In the genomic region with DNA sequence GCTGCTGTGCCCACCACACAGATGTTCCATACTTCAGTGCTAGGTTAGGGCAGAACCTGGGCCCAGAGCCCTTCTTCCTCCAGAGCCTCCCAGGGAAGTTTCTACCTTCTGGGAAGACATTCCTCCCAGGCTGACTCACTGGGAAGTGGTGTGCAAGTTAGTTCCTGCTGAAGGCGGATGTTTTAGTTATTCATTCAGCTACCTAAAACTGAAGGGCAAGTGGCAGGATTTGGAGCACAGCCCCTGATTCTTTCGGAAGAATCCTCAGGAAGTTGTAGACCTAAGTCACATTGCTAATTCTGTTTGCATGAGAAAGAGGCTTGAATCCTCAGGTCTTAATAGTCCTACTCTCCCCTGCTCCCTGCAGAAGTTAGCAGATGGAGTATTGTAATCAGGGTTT, we compare ENCODE assay signal across 17 mouse cellular contexts. TPM values are rescaled to one million over a fixed set of nuclear protein-coding genes. Genes with fewer than 3 reads are reported as not detected.
DNase-seq lines count a peak whose midpoint lies in the region; ATAC-seq and TF ChIP-seq lines count a peak whose summit lies in the region.
"Had no signal": no experiment of that assay in that cellular context is flagged by ENCODE, and none has a peak within 500 bp of the region (broad histone marks: within the 10 kb centered on the region; RNA-seq: fewer than 3 reads in every experiment).

No protein-coding gene starts in this region.

- no peak for TF ChIP-seq EP300 in stomach, postnatal 0 days (optimal IDR thresholded peaks at IDR 0.05)

- TF ChIP-seq CTCF in bone marrow macrophage, adult 2 months (IDR thresholded peaks at IDR 0.05; ENCODE audit: low read depth, low read length), result no peak
- no peak for TF ChIP-seq CTCF in stomach, postnatal 0 days (IDR thresholded peaks at IDR 0.05; ENCODE audit: low read depth)

- no peak overlapping the region for H3K4me2 ChIP-seq in heart, embryonic 16.5 days (ENCODE audit: low read depth, low read length)
- H3K4me2 ChIP-seq in lung, embryonic 15.5 days, result no peak overlapping the region
- no peak overlapping the region for H3K4me2 ChIP-seq in stomach, postnatal 0 days (replicated peaks; ENCODE audit: low read depth)
- H3K4me2 ChIP-seq: forebrain, embryonic 13.5 days; limb, embryonic 13.5 days had no signal

- H3K4me3 ChIP-seq in heart, embryonic 16.5 days (ENCODE audit: low read length), result no peak overlapping the region
- H3K4me3 ChIP-seq in lung, embryonic 15.5 days, result no peak overlapping the region
- H3K4me3 ChIP-seq in bone marrow macrophage, adult 2 months (ENCODE audit: insufficient read depth, low read length), result no peak overlapping the region
- no peak overlapping the region for H3K4me3 ChIP-seq in stomach, postnatal 0 days (ENCODE audit: low read depth, low read length)
- H3K4me3 ChIP-seq: forebrain, embryonic 13.5 days; limb, embryonic 13.5 days; megakaryocyte, embryonic 14.5 days had no signal

- peaks cover 49% of the 10 kb centered on the region for H3K4me1 ChIP-seq in heart, embryonic 16.5 days (ENCODE audit: control insufficient read depth, insufficient read depth, low read length)
- peaks cover 19% of the 10 kb centered on the region; the same call in 1 of the 2 replicates for H3K4me1 ChIP-seq in lung, embryonic 15.5 days
- H3K4me1 ChIP-seq in bone marrow macrophage, adult 2 months (ENCODE audit: control insufficient read depth, insufficient read depth, low read length), result peaks cover 37% of the 10 kb centered on the region
- 0 out of 2 replicates have a peak, but pooled peaks cover 2% of the 10 kb centered on the region for H3K4me1 ChIP-seq in stomach, postnatal 0 days (replicated peaks; ENCODE audit: control insufficient read depth, insufficient read depth)
- H3K4me1 ChIP-seq: forebrain, embryonic 13.5 days; limb, embryonic 13.5 days had no signal

- no peak for TF ChIP-seq POLR2A in bone marrow macrophage, adult 2 months (IDR thresholded peaks at IDR 0.05; ENCODE audit: borderline replicate concordance, low read depth, low read length)

- H3K27me3 ChIP-seq in heart, embryonic 16.5 days (ENCODE audit: control insufficient read depth, insufficient read depth, low read length), result no peaks in the 10 kb centered on the region
- no peaks in the 10 kb centered on the region for H3K27me3 ChIP-seq in lung, embryonic 15.5 days
- no peaks in the 10 kb centered on the region for H3K27me3 ChIP-seq in stomach, postnatal 0 days (ENCODE audit: control insufficient read depth, insufficient read depth, low read length)
- H3K27me3 ChIP-seq: forebrain, embryonic 13.5 days; limb, embryonic 13.5 days; megakaryocyte, embryonic 14.5 days had no signal

- no peak for ATAC-seq in heart, embryonic 16.5 days (replicated peaks; ENCODE audit: extremely low read depth, insufficient read depth, low FRiP score)
- ATAC-seq in lung, embryonic 15.5 days (ENCODE audit: borderline replicate concordance, extremely low read depth, low FRiP score, low TSS enrichment), result no peak
- ATAC-seq in stomach, postnatal 0 days (ENCODE audit: low FRiP score, low TSS enrichment), result no peak; the same call in 1 of the 2 replicates
- ATAC-seq: forebrain, embryonic 13.5 days; hindbrain, postnatal 0 days had no signal

- H3K9me3 ChIP-seq in heart, embryonic 16.5 days (replicated peaks; ENCODE audit: control insufficient read depth, low read length), result no peaks in the 10 kb centered on the region
- no peaks in the 10 kb centered on the region for H3K9me3 ChIP-seq in lung, embryonic 15.5 days
- H3K9me3 ChIP-seq in stomach, postnatal 0 days (ENCODE audit: control insufficient read depth, low read length), result no peaks in the 10 kb centered on the region
- H3K9me3 ChIP-seq: forebrain, embryonic 13.5 days; G1E; limb, embryonic 13.5 days; megakaryocyte, embryonic 14.5 days had no signal

- H3K9ac ChIP-seq in heart, embryonic 16.5 days (ENCODE audit: low read length), result peak overlapping the region; percentile 45; the same call in 1 of the 2 replicates
- no peak overlapping the region for H3K9ac ChIP-seq in lung, embryonic 15.5 days
- H3K9ac ChIP-seq in stomach, postnatal 0 days (ENCODE audit: low read length), result no peak overlapping the region
- H3K9ac ChIP-seq: forebrain, embryonic 13.5 days; limb, embryonic 13.5 days had no signal

- peak overlapping the region; percentile 89 for H3K27ac ChIP-seq in heart, embryonic 16.5 days (ENCODE audit: low read length)
- H3K27ac ChIP-seq in lung, embryonic 15.5 days, result peak overlapping the region; percentile 72
- H3K27ac ChIP-seq in bone marrow macrophage, adult 2 months (ENCODE audit: insufficient read depth, low read depth, low read length), result peak overlapping the region; percentile 43
- H3K27ac ChIP-seq in stomach, postnatal 0 days (replicated peaks), result peak overlapping the region; percentile 77
- H3K27ac ChIP-seq: forebrain, embryonic 13.5 days; limb, embryonic 13.5 days had no signal

- WGBS in heart, embryonic 16.5 days, result 81% methylated on average over 2 of the region's 2 CpGs
- 74% methylated on average over 2 of the region's 2 CpGs for WGBS in lung, embryonic 15.5 days
- 60% methylated on average over 2 of the region's 2 CpGs for WGBS in stomach, postnatal 0 days

- DNase-seq in heart, adult 9 months (ENCODE audit: low spot score in 2 of 2), result no peak
- no peak for DNase-seq in lung, postnatal 36 days
- no peak for DNase-seq in stomach, postnatal 0 days (ENCODE audit: low spot score)
- no peak for DNase-seq in spleen, adult 12 weeks (ENCODE audit: low spot score)
- DNase-seq: adrenal gland, adult 8-10 months; embryo, embryonic 11 days; gastrocnemius, postnatal 14 days; layer of hippocampus, adult 9-11 months; thymus, postnatal 36 days had no signal

- peaks cover 24% of the 10 kb centered on the region for H3K36me3 ChIP-seq in heart, embryonic 16.5 days (ENCODE audit: control insufficient read depth, insufficient read depth)
- H3K36me3 ChIP-seq in lung, embryonic 15.5 days, result peaks cover 64% of the 10 kb centered on the region
- H3K36me3 ChIP-seq in stomach, postnatal 0 days (ENCODE audit: control insufficient read depth, insufficient read depth, low read length), result peaks cover 26% of the 10 kb centered on the region

RNA-seq across cellular contexts. Expression of gene Inpp5k, which starts 9.4 kb away (rescaled TPM):
- 29.1 and 31.1 TPM in 2 replicates for polyA plus RNA-seq in heart, embryonic 16.5 days (2015; fragmentation: Nextera tagmentation; extraction: Ambion mirVana)
- 26.0 TPM in 2 replicates for polyA plus RNA-seq in lung, embryonic 15.5 days (2015; fragmentation: Nextera tagmentation; extraction: Ambion mirVana)
- 85.4 and 101 TPM in 2 replicates for polyA plus RNA-seq in bone marrow macrophage, adult 2 months (2012; ENCODE audit: insufficient read depth, insufficient read length, missing spikeins)
- polyA plus RNA-seq in stomach, postnatal 0 days (2015; fragmentation: Nextera tagmentation; extraction: Ambion mirVana), result 19.0 and 22.4 TPM in 2 replicates

RNA-seq across cellular contexts. Expression of gene Myo1c, which starts 28.9 kb away (rescaled TPM):
- 72.4 and 83.8 TPM in 2 replicates for polyA plus RNA-seq in heart, embryonic 16.5 days (2015; fragmentation: Nextera tagmentation; extraction: Ambion mirVana)
- 71.2 and 78.8 TPM in 2 replicates for polyA plus RNA-seq in lung, embryonic 15.5 days (2015; fragmentation: Nextera tagmentation; extraction: Ambion mirVana)
- polyA plus RNA-seq in bone marrow macrophage, adult 2 months (2012; ENCODE audit: insufficient read depth, insufficient read length, missing spikeins), result 77.3 and 90.4 TPM in 2 replicates
- 41.8 and 41.9 TPM in 2 replicates for polyA plus RNA-seq in stomach, postnatal 0 days (2015; fragmentation: Nextera tagmentation; extraction: Ambion mirVana)

RNA-seq across cellular contexts. Expression of gene Pitpna, which starts 33.5 kb away (rescaled TPM):
- 68.0 and 78.0 TPM in 2 replicates for polyA plus RNA-seq in heart, embryonic 16.5 days (2015; fragmentation: Nextera tagmentation; extraction: Ambion mirVana)
- polyA plus RNA-seq in lung, embryonic 15.5 days (2015; fragmentation: Nextera tagmentation; extraction: Ambion mirVana), result 73.4 and 76.8 TPM in 2 replicates
- polyA plus RNA-seq in bone marrow macrophage, adult 2 months (2012; ENCODE audit: insufficient read depth, insufficient read length, missing spikeins), result 512 TPM in 2 replicates
- polyA plus RNA-seq in stomach, postnatal 0 days (2015; fragmentation: Nextera tagmentation; extraction: Ambion mirVana), result 79.3 and 84.3 TPM in 2 replicates

RNA-seq across cellular contexts. Expression of gene Crk, which starts 57.6 kb away (rescaled TPM):
- 99.6 and 101 TPM in 2 replicates for polyA plus RNA-seq in heart, embryonic 16.5 days (2015; fragmentation: Nextera tagmentation; extraction: Ambion mirVana)
- polyA plus RNA-seq in lung, embryonic 15.5 days (2015; fragmentation: Nextera tagmentation; extraction: Ambion mirVana), result 113 and 118 TPM in 2 replicates
- polyA plus RNA-seq in bone marrow macrophage, adult 2 months (2012; ENCODE audit: insufficient read depth, insufficient read length, missing spikeins), result 67.0 and 70.3 TPM in 2 replicates
- 63.5 and 68.8 TPM in 2 replicates for polyA plus RNA-seq in stomach, postnatal 0 days (2015; fragmentation: Nextera tagmentation; extraction: Ambion mirVana)
